Mouse (Mus musculus) R1 (cell line): Measurements from ENCODE around the gene Snap25.

Experiments
- DNase-seq: peaks from one replicate; pipeline ENCODE4 v3.0.0-alpha.2; 2018; ENCODE audit warnings: low read depth, low spot score

Gene Snap25

DNA sequence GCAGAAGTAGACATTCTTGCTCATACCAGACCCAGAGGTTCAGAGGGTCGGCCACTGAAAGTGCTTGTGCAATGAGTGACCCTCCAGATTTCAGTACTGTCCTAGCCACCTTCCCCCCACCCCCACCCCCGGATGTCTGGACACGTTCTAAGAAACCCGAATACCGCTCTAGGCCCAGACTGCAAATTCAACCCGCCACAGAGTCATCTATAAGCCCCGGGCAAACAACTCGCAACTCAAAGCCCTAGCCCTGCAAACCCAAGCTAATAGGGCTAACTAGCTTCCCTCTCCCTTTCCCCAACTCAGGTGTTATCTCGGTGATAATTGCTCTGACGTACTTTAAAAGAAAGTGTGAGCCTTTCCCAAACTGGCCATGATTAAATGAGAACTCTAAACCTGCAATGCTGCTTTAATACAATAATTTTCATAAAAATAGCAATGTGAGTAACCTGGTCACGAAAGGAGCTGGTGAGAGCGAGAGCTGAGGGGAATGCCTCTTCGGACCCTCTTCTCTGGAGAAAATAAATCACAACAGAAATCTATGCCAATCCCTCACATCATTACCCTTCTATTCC, 725 bp upstream of the Snap25 start:
- peak; percentile 4 for DNase-seq

DNA sequence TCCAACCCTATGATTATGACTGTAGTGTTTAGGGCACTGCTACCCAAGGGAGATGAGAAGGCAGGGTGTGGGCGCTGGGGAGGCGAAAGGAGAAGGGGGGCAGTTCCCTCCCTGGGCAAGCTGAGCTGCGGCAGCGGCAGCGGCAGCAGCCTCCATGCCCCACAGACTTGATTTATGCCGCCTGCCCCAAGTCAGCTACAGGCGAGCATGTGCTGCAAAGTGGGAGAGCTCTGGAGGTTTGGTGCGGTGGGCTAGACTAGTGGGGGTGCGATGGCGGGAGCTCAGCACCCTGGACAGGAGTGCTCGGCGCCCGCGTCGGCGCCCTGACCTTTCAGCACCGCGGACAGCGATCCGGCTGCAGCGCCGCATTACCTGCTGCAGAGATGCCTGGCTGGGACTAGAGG, 757 bp downstream of the Snap25 start:
- DNase-seq, result peak; percentile 75

DNA sequence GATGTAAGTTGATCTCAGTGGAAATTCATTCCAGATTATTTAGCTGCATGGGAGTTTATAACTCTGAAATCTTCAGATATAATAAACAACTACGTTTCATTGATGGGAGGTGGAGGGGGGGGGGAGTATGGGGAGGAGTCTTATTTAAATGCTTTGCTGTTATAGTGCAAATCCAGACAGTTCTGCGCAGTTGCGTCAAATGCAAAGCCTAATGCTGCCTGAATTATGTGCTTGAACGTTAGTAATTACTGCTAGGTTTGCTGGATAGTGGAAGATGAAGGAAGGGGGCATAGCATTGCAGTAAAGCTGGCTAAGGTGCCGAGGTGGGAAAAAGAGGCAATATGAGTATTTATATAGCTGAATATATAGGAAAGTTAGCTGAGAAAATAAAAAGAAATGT, 2.3 kb downstream of the Snap25 start:
- no peak for DNase-seq

DNA sequence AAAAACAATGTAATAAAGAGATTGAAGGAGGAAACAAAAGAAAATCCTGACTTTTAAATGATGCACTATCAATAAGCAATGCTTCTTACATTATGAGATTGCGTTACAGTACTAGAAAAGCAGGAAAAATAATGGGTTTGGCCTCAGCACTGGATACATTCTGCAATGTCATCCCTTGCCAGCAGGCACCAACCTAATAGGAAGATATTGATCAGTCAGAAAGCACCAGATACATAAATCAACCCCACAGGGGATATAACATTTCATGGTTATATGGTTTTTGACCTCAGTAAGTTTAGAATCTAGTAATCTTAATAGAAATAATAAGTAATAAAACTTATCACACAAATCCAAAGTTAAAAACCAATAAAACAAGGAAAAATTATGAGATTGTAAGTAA, 3.1 kb downstream of the Snap25 start:
- DNase-seq, result no peak

DNA sequence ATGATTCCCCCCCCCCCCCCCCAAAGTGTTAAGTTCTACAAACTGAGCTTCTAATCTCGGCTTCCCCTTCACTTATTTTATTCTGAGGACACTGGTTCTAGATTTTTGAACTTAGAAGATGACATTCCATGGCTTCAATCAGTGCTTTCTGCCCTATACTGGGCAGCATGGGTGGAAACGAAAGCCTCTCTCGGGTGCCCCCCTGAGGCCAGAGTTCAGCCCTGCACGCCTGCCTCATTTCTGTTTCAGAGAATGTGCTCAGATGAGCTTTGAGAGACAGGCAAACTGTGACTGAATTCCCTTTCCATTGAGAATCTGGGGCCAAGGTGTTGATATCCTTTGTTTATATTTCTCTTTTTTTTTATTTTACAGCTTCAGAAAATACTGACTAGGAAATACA, 7.0 kb downstream of the Snap25 start:
- DNase-seq, result peak; percentile 44

DNA sequence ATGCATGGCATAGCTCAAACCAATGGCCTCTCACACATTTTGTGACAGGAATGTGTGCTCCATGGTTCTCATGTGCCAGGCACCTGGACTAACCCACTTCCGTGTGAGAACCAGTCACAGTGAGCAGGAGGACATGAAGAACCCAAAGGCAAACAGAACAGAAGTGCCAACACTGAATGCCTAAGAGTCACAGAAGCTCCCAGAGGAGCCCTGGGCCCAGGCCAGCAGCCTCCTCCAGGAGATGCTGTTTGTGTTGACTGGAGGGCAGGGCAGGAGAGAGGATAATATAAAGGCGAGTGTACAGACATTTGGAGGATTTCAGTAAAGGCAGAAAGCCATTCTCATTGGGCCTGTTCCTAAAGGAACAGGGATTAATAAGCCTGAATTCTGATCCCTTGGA, 25.0 kb downstream of the Snap25 start:
- DNase-seq, result no peak

DNA sequence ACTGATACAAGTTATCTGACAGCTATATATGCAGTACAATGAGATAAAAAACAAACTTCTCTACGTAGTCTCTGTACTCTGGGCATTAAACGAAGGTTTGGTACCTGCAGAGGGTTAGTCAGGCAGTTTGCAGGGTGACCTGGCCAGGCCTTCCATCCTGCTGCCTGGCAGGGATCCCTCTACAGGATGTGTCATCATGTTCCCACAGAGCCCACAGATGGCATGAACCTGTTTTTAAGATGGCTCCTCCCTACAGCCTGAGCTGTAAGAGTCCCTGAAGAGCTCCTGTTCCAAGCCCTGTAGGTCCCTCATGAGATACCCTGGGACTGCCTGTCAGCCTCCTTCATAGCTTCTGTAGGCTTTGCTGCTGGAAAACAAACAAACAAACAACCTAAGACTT, 29.0 kb downstream of the Snap25 start:
- DNase-seq, result no peak

DNA sequence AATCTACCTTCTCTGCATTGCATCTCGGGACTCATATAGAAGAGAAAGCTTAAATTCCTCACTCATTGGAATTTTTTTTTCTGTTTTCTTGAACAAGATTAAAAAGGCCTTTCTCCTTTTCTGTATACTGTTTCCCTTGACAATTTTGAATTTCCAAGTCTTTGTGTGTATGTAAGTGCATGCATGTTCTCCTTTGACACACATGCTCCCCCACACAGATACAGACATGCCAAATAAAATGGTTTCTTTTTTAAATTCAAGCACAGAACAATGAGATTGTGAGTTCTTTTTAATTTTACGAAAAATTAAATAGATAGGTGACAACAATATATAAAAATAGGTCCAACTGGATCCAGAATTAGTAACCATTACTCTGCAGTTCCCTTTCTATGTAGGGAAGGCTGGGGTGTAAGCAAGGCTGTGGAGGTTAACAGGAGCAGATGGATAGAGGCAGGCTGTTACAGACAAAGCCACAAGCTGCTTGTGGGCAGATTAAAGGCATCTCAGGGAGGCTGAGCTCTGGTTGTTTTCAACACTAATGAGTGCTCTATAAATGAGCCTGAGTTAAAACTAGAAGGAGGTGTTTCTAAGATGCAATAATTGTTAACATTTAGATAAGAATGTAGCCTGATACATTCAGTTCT, 31.6 kb downstream of the Snap25 start:
- DNase-seq, result no peak

DNA sequence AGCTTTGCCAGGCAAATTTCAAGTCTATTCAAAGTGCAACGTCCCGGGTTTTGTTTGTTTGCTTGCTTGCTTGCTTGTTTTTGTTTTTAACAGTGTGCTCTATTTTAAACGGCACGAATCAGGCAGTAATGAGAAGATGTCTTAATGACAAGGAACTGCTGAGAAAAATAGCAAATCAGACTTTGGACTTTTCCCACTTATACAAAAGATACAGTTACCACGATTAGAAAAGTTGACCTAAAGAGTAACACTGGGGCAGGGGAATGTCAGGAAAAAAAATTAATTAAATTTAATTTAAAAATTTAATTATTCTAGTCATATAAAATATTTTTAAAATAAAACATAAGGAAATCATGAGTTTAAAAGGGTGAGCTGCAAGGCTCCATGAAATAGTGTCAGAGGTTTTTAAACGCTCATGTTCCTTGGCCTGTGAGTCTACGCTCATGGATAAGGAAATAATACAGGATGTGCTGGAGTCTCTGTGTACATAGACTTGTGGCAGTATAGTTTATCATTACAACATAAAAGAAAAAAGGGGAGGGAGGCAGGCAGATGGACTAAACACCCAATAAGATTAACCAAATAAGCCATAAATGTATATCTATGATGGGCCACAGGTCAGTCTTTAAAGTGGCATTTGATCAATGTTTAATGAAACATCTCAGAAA, 32.2 kb downstream of the Snap25 start:
- DNase-seq, result no peak

DNA sequence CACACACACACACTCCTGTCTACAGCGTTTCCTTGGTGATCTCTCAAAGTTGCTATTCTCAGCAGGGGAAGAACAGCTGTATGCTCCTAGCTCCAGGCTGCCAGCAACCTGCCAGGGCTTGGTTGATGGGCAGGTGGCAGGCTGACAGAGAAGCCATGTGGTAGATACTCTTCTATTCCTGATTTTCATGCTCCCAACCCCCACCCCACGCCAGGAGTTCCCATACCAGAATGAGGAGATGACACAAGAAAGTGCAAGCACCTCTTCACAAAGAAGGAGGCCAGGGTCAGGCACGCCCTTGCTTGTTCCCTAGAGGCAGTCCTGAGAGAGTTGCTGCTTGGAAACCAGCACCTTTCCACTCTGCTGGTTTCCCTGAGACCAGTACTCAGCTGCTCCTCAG, 40.4 kb downstream of the Snap25 start:
- DNase-seq, result no peak

DNA sequence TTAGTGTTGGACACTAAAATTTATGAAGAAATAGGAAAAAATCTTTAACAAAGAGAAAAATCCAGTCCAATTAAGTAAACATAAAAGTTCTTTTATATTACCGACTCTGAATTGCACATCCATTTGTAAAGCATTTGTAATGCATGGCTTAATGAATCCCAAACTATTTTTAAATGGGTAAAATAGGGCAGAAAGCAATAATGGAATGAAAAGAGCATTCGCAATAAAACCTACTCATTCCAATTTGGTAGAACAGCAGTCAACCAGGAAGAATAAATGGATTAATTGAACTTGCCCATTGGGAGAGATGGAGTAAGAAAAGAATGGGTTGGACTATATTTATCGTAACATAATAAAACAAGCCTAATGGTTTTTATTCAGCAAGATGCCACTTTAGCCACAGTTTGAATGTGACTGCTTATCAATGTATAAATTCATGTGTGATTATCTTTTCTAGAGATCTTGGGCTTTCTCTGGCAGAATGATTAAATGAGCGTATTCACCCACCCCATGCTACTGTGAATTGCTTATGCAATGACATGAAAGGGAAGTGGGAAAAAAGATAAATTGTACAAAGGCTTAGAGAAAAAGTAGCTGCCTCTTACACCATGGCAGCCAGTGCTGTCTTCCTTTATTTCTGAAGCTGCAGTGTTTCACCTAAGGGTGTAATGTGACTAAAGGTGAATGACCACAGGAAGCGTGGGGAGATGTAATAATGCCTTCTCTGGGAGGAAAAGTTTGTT, 45.7 kb downstream of the Snap25 start:
- no peak for DNase-seq

DNA sequence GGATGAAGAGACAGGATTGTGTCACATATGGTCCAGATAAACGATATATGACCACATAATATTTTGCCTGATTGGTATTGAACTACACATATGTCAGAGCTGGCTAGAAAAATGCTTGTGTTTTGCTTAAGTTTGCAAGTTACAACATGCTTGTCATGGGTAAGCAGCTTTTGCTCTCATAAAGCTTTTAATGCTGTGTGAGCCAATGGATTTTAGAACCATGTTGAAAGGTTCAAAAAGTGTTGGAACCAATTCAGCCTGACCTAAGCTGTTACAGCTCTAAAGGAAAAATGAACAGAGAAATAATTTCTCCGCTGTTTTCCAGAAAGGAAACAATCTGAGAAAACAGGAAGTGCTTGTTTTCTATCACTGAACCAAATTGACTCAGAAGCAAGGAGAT, 64.9 kb downstream of the Snap25 start:
- no peak for DNase-seq

DNA sequence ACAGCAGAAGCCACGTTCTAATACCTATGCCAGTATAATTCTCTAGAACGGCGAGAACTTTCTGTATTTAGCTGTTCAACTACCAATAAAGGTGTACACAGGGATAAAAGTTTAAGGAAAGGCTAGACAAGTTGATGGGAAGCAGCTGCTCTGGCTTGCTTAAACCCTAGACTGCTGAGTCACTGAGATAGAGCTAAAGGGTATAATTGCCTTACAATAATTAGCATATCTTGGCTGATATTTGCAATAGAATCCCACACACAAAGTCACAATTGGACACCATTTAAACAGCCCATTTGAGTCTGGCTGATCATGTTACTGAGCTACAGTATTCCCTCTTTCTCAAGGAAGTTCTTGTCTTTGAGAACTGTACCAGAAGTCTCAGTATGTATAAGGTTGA, 65.4 kb downstream of the Snap25 start:
- peak; percentile 27 for DNase-seq

DNA sequence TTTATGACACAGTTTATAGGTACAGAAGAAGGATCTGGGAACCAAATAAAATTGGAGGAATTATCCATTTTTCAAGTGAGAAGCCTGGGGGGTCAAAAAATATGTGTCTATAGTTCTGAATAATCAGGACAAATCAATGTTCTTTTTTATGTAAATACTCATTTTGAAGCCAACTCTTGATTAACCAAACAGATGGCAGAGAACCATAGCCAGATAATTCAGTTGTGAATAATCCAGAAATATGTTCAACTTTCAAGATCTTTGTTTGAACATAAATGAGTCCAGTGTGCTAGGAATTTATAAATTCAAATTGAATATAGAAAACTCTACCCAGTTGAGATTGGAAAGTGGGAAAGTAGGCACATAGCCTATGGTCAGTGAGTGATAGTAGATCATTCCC, 67.0 kb downstream of the Snap25 start:
- no peak for DNase-seq

DNA sequence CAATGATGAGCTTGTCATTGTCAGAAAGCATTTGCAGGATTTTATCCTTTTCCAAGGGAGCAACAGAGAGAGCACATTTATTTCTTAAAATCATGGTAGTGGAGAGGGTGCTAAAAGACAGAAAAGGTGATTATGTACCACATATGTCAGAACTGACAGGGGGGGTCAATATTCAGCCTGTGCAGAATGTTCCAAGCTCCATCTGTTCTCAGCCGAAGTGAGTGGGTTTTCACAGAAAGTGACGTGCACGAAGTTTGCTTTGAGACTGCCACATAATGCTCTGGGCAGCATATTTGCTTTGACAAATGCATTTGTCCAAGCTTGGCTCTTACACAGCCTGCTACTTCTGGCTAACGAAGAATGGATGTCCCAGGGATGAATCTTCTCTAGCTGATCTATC, 71.1 kb downstream of the Snap25 start:
- DNase-seq, result no peak

DNA sequence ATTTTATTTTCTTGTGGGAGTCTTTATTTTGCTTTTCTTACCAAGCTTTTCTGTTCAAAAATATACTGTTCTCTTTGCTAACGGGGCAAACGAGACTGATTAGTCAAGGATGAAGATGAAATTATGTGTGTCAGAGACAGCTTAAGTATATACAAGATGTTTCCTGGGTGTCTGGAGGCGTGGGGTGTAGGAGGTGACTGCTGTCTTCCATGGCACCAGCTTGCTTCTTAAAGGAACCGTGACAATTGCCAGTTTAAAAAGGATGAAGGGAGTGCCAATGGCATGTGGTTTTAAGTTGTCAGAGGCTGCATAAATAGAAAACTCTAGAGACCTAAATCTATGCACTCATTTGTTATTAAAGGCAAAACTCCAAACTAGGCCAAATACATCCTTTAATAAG, 75.1 kb downstream of the Snap25 start:
- DNase-seq, result no peak

DNA sequence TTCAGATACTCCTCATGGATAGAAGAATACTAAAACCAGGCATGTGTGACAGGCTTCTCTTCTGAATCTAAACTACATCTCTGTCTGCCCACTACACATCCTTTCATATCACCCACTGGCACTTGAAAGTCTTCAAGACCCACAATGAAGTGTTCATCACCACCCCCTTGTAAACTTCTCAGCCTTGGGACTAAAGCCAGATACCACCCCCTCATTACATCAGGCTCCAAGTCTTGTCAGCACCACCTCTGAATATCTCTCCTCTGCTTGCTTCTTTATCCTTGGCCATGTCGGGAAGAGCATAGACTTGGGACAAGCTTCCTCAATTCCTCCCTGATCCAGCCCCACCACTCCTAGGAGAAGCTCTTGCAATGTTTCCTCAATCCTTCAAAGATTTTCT, 83.3 kb downstream of the Snap25 start:
- no peak for DNase-seq

DNA sequence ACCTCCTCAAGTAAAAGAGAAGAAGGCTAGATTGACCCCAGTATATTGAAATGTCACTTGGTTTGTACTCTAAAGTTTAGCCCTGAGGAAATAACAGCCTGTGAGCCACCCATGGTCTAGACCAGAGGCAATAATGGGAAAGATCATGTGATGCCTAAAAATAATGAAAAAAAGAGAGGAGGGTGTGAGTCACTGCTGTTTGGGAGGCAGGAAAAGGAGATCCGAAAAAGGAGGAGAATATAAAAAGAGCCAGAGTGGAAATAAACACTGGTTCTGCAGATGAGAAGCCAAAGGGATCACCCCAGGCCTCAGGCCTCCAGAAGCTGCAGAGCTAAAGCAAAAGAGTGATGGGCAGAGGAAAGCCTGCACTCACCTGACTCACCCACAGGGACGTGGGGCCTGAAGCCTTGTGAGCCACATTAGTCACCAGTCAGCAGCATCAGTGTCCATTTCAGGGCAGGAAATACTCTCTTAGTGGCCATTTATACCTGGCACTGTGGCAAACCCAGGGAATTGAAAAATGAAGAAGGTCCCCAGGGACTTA, 85.7 kb downstream of the Snap25 start:
- DNase-seq, result no peak

DNA sequence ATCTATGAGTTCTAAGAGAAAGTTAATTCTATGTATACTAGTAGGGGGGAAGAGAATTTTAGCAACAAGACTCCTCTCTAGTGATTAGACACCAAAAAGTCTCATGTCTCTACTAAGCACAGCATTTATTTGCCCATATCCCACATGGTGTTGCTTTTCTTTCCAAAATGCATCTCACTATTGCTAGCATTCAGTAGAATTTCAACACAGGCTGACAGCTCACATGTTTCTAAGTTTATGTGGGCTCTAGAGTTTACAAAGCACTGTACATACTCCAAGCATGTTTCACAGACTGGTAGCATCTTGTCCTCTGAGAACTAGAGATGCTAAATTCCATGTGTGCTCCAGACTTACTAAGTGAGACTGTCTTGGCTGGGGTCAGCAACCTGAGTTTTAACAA, 87.8 kb downstream of the Snap25 start:
- no peak for DNase-seq

DNA sequence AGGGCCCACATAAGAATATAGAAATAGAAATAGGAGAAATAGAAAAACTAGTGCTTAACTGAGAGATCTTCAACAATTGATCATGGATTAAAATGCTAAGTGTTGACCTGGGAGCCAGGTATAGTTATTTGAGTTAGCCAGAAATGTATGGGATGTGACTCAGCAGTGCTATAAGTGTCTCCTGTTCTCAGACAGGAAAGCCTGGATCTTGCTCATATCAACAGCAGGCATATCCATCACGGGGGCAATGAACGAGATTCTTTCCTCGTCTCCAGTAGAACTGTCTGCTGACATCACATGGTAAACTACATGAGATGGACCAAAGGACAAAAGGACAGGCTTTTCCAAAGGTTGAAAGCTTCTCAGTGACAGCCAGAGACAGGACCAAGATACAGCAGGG, 88.8 kb downstream of the Snap25 start:
- DNase-seq, result no peak

DNA sequence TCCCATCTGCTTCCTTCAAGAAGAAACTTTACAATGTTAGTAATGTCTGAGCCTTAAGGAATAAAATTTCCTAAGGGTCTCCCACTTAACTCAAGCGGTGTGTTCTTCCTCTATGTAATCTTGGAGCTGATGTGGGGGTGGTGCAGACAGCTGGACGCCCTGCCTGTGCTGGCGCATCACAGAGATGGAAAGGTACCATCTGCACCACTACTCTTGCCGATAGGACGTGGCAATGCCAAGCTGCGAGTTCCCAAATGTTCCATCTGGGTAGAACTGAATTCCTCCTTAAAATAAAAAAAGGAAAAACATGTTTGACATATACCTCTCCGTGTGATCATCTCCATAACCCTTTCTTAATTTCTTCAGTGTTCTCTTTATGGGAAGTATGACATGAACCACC, 89.9 kb downstream of the Snap25 start:
- no peak for DNase-seq

DNA sequence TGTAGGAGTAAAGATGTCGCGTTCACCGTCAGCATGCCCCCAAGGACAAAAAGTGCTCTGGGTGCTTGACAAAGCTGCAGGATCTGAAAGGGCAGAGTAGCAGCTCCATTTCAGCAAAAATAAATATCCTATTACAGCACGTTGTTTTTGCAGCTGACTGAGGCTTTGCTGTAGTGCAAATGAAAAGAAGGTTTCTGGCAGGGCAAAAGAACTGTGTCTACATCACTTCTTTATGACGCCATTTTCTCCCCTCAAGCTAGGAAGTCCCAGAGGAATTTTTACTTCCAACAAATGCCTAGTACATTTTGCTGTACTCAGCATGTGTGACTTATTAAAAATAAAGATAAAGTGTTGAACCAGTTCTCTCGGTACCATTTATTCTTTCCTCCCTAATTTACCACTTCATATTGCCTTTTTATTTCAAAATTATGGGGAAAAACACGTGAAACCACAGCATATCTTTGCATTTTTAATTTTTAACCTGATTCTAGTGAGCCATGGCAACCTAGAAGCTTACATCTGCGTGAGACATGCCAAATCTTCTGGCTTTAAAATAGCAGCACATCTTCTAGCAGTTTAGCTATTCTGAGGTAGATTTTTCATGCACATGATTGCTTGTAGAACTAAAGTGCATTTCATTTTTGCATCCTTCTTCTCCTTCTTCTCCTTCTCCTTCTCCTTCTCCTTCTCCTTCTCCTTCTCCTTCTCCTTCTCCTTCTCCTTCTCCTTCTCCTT, 94.9 kb downstream of the Snap25 start:
- no peak for DNase-seq
